Mouse (Mus musculus): Measurements from ENCODE around the gene Fam120b. TPM values are rescaled to one million over a fixed set of nuclear protein-coding genes. Genes with fewer than 3 reads are reported as not detected.

Fam120b gene
- polyA plus RNA-seq, 1 experiment from 2014 or later: 30.6 TPM

GRCm38 (mm10) chr17:15383360-15383759 is 12.6 kb upstream of the Fam120b start:
- no peak overlapping the region for H3K4me3 ChIP-seq (ENCODE audit: low read depth, low read length)
- no peaks in the 10 kb centered on the region for H3K36me3 ChIP-seq (replicated peaks; ENCODE audit: control insufficient read depth, insufficient read depth, low read depth, low read length)
- H3K27ac ChIP-seq (replicated peaks; ENCODE audit: low read depth, low read length): no peak overlapping the region
- no peak overlapping the region for H3K4me2 ChIP-seq (ENCODE audit: low read depth, low read length)
- H3K27me3 ChIP-seq (ENCODE audit: control insufficient read depth, insufficient read depth, low read length): peaks cover 32% of the 10 kb centered on the region
- no peaks in the 10 kb centered on the region for H3K9me3 ChIP-seq (replicated peaks; ENCODE audit: control insufficient read depth, low read length)
- no peak for ATAC-seq (replicated peaks; ENCODE audit: insufficient number of reproducible peaks, low FRiP score, low TSS enrichment, low read depth)
- DNase-seq (ENCODE audit: low spot score): no peak
- H3K9ac ChIP-seq (replicated peaks; ENCODE audit: low read length): no peak overlapping the region
- 95% methylated on average over 5 of the region's 5 CpGs for WGBS
- no peaks in the 10 kb centered on the region for H3K4me1 ChIP-seq (ENCODE audit: control insufficient read depth, insufficient read depth, low read length)

GRCm38 (mm10) chr17:15388892-15389291 is 7.1 kb upstream of the Fam120b start:
- H3K9ac ChIP-seq (replicated peaks; ENCODE audit: low read length): no peak overlapping the region
- DNase-seq (ENCODE audit: low spot score): no peak
- no peak for ATAC-seq (replicated peaks; ENCODE audit: insufficient number of reproducible peaks, low FRiP score, low TSS enrichment, low read depth)
- 73% methylated on average over 4 of the region's 4 CpGs for WGBS
- no peak overlapping the region for H3K4me3 ChIP-seq (ENCODE audit: low read depth, low read length)
- no peak overlapping the region for H3K4me2 ChIP-seq (ENCODE audit: low read depth, low read length)
- H3K36me3 ChIP-seq (replicated peaks; ENCODE audit: control insufficient read depth, insufficient read depth, low read depth, low read length): no peaks in the 10 kb centered on the region
- no peaks in the 10 kb centered on the region for H3K9me3 ChIP-seq (replicated peaks; ENCODE audit: control insufficient read depth, low read length)
- H3K27me3 ChIP-seq (ENCODE audit: control insufficient read depth, insufficient read depth, low read length): no peaks in the 10 kb centered on the region
- no peak overlapping the region for H3K27ac ChIP-seq (replicated peaks; ENCODE audit: low read depth, low read length)
- no peaks in the 10 kb centered on the region for H3K4me1 ChIP-seq (ENCODE audit: control insufficient read depth, insufficient read depth, low read length)

GRCm38 (mm10) chr17:15389356-15389755 is 6.6 kb upstream of the Fam120b start:
- H3K9ac ChIP-seq (replicated peaks; ENCODE audit: low read length): no peak overlapping the region
- H3K9me3 ChIP-seq (replicated peaks; ENCODE audit: control insufficient read depth, low read length): no peaks in the 10 kb centered on the region
- no peaks in the 10 kb centered on the region for H3K27me3 ChIP-seq (ENCODE audit: control insufficient read depth, insufficient read depth, low read length)
- H3K4me1 ChIP-seq (ENCODE audit: control insufficient read depth, insufficient read depth, low read length): no peaks in the 10 kb centered on the region
- H3K36me3 ChIP-seq (replicated peaks; ENCODE audit: control insufficient read depth, insufficient read depth, low read depth, low read length): no peaks in the 10 kb centered on the region
- ATAC-seq (replicated peaks; ENCODE audit: insufficient number of reproducible peaks, low FRiP score, low TSS enrichment, low read depth) (no peak), DNase-seq (ENCODE audit: low spot score) (no peak)
- H3K4me3 ChIP-seq (ENCODE audit: low read depth, low read length): no peak overlapping the region
- 79% methylated on average over 8 of the region's 8 CpGs for WGBS
- H3K27ac ChIP-seq (replicated peaks; ENCODE audit: low read depth, low read length): no peak overlapping the region
- no peak overlapping the region for H3K4me2 ChIP-seq (ENCODE audit: low read depth, low read length)

- ATAC-seq (replicated peaks; ENCODE audit: insufficient number of reproducible peaks, low FRiP score, low TSS enrichment, low read depth) (no peak), DNase-seq (ENCODE audit: low spot score) (no peak)
- H3K4me3 ChIP-seq (ENCODE audit: low read depth, low read length): no peak overlapping the region
- no peaks in the 10 kb centered on the region for H3K27me3 ChIP-seq (ENCODE audit: control insufficient read depth, insufficient read depth, low read length)
- peaks cover 6% of the 10 kb centered on the region for H3K36me3 ChIP-seq (replicated peaks; ENCODE audit: control insufficient read depth, insufficient read depth, low read depth, low read length)
- H3K4me2 ChIP-seq (ENCODE audit: low read depth, low read length): no peak overlapping the region
- H3K4me1 ChIP-seq (ENCODE audit: control insufficient read depth, insufficient read depth, low read length): no peaks in the 10 kb centered on the region
- H3K9ac ChIP-seq (replicated peaks; ENCODE audit: low read length): no peak overlapping the region
- no peaks in the 10 kb centered on the region for H3K9me3 ChIP-seq (replicated peaks; ENCODE audit: control insufficient read depth, low read length)
- H3K27ac ChIP-seq (replicated peaks; ENCODE audit: low read depth, low read length): no peak overlapping the region
- 98% methylated on average over 17 of the region's 17 CpGs for WGBS
Observed at GRCm38 (mm10) chr17:15401716-15402115, 5.7 kb downstream of the Fam120b start.

- Histone ChIP-seq H3K27me3 (ENCODE audit: control insufficient read depth, insufficient read depth, low read length) (no peaks in the 10 kb centered on the region), H3K27ac (replicated peaks; ENCODE audit: low read depth, low read length) (no peak overlapping the region), H3K9me3 (replicated peaks; ENCODE audit: control insufficient read depth, low read length) (no peaks in the 10 kb centered on the region), H3K9ac (replicated peaks; ENCODE audit: low read length) (no peak overlapping the region), H3K4me1 (ENCODE audit: control insufficient read depth, insufficient read depth, low read length) (no peaks in the 10 kb centered on the region), H3K4me3 (ENCODE audit: low read depth, low read length) (no peak overlapping the region), H3K36me3 (replicated peaks; ENCODE audit: control insufficient read depth, insufficient read depth, low read depth, low read length) (peaks cover 14% of the 10 kb centered on the region), H3K4me2 (ENCODE audit: low read depth, low read length) (no peak overlapping the region)
- DNase-seq (ENCODE audit: low spot score) (no peak), ATAC-seq (replicated peaks; ENCODE audit: insufficient number of reproducible peaks, low FRiP score, low TSS enrichment, low read depth) (no peak)
- 89% methylated on average over 2 of the region's 2 CpGs for whole genome bisulfite sequencing
Observed at GRCm38 (mm10) chr17:15406576-15406975, 10.6 kb downstream of the Fam120b start.

GRCm38 (mm10) chr17:15409261-15409660 is 13.3 kb downstream of the Fam120b start:
- H3K4me2 ChIP-seq (ENCODE audit: low read depth, low read length): no peak overlapping the region
- no peak overlapping the region for H3K27ac ChIP-seq (replicated peaks; ENCODE audit: low read depth, low read length)
- no peaks in the 10 kb centered on the region for H3K4me1 ChIP-seq (ENCODE audit: control insufficient read depth, insufficient read depth, low read length)
- H3K9ac ChIP-seq (replicated peaks; ENCODE audit: low read length): no peak overlapping the region
- WGBS: 88% methylated on average over 10 of the region's 10 CpGs
- no peaks in the 10 kb centered on the region for H3K27me3 ChIP-seq (ENCODE audit: control insufficient read depth, insufficient read depth, low read length)
- ATAC-seq (replicated peaks; ENCODE audit: insufficient number of reproducible peaks, low FRiP score, low TSS enrichment, low read depth) (no peak), DNase-seq (ENCODE audit: low spot score) (no peak)
- H3K4me3 ChIP-seq (ENCODE audit: low read depth, low read length): no peak overlapping the region
- H3K36me3 ChIP-seq (replicated peaks; ENCODE audit: control insufficient read depth, insufficient read depth, low read depth, low read length): peaks cover 8% of the 10 kb centered on the region
- no peaks in the 10 kb centered on the region for H3K9me3 ChIP-seq (replicated peaks; ENCODE audit: control insufficient read depth, low read length)

GRCm38 (mm10) chr17:15410861-15411260 is 14.9 kb downstream of the Fam120b start:
- 100% methylated on average over 1 of the region's 1 CpGs for WGBS
- no peak overlapping the region for H3K4me3 ChIP-seq (ENCODE audit: low read depth, low read length)
- peaks cover 11% of the 10 kb centered on the region for H3K36me3 ChIP-seq (replicated peaks; ENCODE audit: control insufficient read depth, insufficient read depth, low read depth, low read length)
- ATAC-seq (replicated peaks; ENCODE audit: insufficient number of reproducible peaks, low FRiP score, low TSS enrichment, low read depth) (no peak), DNase-seq (ENCODE audit: low spot score) (no peak)
- H3K9me3 ChIP-seq (replicated peaks; ENCODE audit: control insufficient read depth, low read length): no peaks in the 10 kb centered on the region
- H3K27me3 ChIP-seq (ENCODE audit: control insufficient read depth, insufficient read depth, low read length): no peaks in the 10 kb centered on the region
- H3K4me1 ChIP-seq (ENCODE audit: control insufficient read depth, insufficient read depth, low read length): no peaks in the 10 kb centered on the region
- no peak overlapping the region for H3K9ac ChIP-seq (replicated peaks; ENCODE audit: low read length)
- no peak overlapping the region for H3K27ac ChIP-seq (replicated peaks; ENCODE audit: low read depth, low read length)
- no peak overlapping the region for H3K4me2 ChIP-seq (ENCODE audit: low read depth, low read length)

- H3K36me3 ChIP-seq (replicated peaks; ENCODE audit: control insufficient read depth, insufficient read depth, low read depth, low read length): peaks cover 5% of the 10 kb centered on the region
- ATAC-seq (replicated peaks; ENCODE audit: insufficient number of reproducible peaks, low FRiP score, low TSS enrichment, low read depth) (no peak), DNase-seq (ENCODE audit: low spot score) (no peak)
- no peaks in the 10 kb centered on the region for H3K27me3 ChIP-seq (ENCODE audit: control insufficient read depth, insufficient read depth, low read length)
- H3K27ac ChIP-seq (replicated peaks; ENCODE audit: low read depth, low read length): no peak overlapping the region
- H3K4me1 ChIP-seq (ENCODE audit: control insufficient read depth, insufficient read depth, low read length): no peaks in the 10 kb centered on the region
- no peaks in the 10 kb centered on the region for H3K9me3 ChIP-seq (replicated peaks; ENCODE audit: control insufficient read depth, low read length)
- H3K9ac ChIP-seq (replicated peaks; ENCODE audit: low read length): no peak overlapping the region
- H3K4me2 ChIP-seq (ENCODE audit: low read depth, low read length): no peak overlapping the region
- 90% methylated on average over 12 of the region's 12 CpGs for WGBS
- no peak overlapping the region for H3K4me3 ChIP-seq (ENCODE audit: low read depth, low read length)
Observed at GRCm38 (mm10) chr17:15416596-15417215, 20.7 kb downstream of the Fam120b start.

Data from embryonic facial prominence, embryonic 11.5 days (tissue).